Mouse (Mus musculus): ENCODE measurements around the gene Epha6. TPM values are rescaled to one million over a fixed set of nuclear protein-coding genes. Genes with fewer than 3 reads are reported as not detected.
A peak's percentile ranks its signal among the peaks of the same experiment; 100 is the strongest.

Epha6 gene
- total RNA-seq (2021) = not detected

DNA sequence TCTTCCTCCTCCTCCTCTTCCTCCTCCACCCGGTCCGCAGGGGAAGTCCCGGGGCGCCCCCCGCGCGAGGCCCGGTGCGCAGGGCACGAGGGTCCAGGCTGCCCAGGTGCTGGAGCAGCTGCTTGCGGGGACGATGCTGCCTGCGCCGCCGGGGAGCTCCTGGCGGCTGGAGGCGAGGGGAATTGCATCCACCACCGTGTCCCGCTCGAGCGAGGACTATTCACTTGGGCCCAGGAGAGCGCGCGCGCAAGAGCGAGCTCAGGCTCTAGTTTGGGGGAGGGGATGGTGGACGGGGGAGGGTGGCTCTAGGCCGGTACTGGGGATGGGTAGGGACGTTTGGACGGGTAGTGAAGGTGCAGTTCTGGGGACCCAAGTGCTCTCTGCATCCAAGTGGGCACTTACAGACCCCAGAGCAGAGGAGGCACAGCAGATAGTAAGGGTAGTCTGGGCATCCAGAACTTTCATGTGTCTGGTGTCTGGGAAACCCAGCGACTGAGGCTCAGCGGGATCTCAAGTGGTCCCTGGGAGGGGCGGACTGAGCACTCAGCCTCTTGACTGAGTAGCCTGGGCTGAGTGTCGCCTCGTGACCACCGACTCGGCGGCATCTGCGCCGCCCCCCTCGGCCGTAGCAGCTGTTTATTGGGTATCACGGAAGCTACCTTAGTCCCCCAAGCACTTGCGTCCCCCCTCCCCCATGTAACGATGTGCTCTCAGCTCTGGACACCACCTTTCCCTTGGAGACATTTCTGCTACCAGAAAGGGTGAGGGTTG is at the start of gene Epha6:
Epha6 (minus strand) TSS at position 471 of the 771 bp plus-strand sequence.
- no peak for DNase-seq
- intact Hi-C loops (cut with DNase I) = no loop called here

DNA sequence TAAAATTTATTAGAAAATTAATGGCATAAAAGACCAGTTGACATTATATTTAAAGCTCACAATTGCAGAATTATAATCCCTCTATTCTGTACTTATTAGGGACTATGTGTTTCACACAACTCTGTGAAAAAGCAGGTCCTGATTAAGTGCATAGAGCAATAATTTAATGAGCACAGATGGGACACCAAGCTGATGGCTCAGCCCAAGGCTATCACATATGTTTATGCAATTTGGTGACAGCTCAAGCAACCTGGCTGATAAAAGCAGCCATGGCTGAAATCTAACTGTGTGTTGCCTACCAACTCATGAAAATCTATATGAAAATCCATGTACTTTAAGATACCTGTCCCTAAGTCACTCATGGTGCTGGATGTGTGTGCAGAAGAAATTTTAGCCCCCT is 46.4 kb upstream of the Epha6 start:
- no peak for DNase-seq
- intact Hi-C loops (cut with DNase I) = no loop called here

DNA sequence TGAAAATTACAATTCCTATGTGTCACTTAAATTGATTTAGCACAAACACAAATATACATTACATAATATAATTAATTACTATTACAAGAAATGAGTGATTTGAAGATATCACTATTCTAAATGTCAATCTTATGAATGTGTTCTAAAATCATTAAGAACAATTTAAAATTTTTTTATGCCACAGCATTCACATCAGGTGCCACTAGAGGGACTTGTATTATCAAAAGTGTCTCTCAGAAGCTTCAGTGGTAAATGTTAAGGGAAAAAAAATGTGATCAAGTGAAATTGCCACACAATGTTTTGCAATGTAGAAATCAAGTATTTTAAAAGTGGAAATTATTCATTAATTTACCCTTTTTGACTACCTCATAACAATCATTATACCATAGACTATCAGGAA is 22.8 kb upstream of the Epha6 start:
- intact Hi-C loops (cut with DNase I) = no loop called here

DNA sequence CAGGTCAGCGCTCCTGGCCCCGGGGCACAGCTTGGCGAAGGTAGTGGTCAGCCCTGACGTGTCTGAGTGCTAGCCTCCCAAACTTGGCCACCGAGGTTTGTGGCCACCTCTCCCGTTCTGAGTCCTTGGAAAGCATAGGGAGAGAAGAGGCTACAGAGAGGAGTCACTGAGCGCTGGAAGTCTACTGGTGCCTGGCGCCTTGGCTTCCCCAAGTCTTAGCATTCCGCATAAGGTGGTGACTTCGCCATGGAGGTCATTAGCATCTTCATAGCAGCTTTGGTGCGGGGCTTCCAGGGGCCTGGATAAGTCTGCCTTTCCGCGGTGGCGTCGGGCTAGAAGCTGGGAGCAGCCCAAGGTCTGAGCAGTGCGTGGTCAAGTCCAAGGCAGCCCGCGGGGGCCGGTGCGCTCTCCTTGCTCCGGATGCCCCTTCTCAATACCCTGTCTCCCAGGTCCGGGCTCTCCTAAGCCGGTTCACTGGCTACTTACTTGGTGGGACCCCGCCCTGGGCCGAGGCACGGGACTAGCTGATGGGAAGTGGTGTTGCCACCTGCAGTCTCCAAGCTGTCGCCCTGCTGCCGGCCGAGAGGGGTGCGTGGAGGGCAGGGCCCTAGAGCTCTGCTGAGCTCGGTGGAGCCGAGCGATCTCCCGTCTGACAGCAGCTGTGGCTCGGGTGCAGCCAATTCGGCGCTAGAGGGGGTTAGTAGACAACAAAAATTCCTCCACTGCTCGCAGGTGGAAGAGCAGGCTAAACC is 677 bp upstream of the Epha6 start:
- intact Hi-C loops (cut with DNase I) = no loop called here

More for the DNA sequence above, 22.8 kb upstream of the Epha6 start:
- DNase-seq = no peak

DNA sequence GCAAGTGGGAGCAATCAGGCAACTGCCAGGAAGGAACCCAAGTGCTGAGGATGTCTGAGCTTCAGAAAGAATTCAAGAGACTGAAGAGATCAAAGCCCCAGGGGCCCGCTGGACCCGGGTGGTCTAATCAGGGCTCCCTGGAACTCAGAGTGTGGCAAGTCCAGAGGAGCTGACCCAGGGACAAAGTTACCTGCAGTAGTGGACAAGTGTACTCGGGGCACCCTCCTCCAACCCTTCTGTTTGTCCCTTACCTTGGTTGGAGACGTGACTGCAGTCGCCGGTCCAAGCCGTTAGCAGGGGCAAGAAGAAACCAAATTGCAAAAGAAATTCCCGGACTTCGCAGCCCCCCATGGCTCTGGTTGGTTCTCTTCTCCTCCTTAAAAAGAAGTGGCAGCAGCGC is 718 bp downstream of the Epha6 start:
- DNase-seq = no peak
- intact Hi-C loops (cut with DNase I) = no loop called here

More for the DNA sequence above, 677 bp upstream of the Epha6 start:
- no peak for DNase-seq

DNA sequence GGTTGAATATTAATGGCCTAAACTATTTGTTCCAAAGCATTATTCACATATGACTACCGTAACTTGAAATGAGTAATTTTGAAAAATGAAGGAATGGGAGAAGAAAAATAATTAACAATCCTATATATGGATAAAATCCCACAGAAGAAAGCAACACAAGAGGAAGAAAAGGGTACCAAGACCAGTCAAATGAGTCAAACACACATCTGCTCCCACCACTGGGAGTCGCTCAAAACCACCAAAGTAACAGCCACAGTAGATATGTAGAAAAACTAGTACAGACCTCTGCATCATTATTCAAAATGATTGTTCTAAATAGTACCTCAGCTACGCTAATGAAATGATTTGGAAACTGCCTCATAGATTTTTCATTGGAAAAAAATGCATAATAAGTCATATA is 20.0 kb downstream of the Epha6 start:
- no peak for DNase-seq
- intact Hi-C loops (cut with DNase I) = no loop called here

DNA sequence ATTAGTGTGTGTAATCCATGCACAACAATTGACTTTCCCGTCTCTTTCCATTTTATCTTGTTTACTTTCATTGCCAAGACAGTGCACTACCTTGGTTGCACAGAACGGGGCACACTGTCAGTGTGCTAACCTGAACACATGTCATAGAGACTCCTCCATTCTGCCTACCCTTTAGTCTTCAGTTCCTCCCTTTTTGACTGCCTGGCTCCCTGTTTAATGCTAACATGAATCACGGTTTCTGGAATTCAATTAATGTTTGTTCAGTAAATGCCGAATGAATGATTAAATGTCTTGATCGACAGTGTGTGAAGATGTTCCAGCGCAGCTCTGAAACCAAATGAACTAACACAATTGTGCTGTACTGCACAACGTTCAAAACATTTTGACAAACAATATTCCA is 20.6 kb downstream of the Epha6 start:
- DNase-seq = no peak
- intact Hi-C loops (cut with DNase I) = no loop called here

DNA sequence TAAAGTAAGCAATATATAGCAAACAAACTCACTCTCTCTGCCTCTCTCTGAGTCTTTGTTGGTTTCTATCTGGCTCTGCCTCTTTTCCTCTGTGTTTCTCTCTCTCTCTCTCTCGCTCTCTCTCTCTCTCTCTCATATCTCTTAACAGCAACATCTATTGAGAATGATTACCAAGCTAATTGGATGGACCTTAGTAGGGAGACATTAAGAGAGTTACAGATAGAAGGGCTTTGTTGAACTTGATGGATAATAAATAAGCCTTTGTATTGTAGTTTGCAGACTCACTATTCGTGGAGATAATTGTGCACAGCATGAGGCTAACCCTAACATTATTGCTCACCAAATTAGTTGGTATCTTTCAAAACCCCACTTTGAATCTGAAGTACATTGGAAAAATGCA is 34.8 kb downstream of the Epha6 start:
- DNase-seq = no peak
- intact Hi-C loops (cut with DNase I) = no loop called here

DNA sequence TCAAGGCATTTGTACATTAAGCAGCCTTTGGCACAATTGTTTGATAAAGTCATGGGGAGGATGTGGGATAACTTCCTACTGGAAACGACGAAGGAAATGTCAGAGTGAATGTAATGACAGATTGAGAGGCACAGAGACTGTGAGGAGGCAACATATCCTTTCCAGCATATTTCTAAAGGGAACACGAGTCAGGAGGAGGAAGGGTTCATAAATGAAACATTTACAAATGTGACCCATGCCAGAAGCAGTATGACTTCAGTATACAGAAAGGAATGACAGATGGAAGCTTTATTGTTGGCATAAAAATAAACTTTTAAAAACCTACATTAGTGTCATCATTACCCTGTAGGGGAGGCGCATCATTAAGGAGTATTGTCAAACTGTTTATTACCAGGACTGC is 60.9 kb downstream of the Epha6 start:
- no peak for DNase-seq
- intact Hi-C loops (cut with DNase I) = no loop called here

DNA sequence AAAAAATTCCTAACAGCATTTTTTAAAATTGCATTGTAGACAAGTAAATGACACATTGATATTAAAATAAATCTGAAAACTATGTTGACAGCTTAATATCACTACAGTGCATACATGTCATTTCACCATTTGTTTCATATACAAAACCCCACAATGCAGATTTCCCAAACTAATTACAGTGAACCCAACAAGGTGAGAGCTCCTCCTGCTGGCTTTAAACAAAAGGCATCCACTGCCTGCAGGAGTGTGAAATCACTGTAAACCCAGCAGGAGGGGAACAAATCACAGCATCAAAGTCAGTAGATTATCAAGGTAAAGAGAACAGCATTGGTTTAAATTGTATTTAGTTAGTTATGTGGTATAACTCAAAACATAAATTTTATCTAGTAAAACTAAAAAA is 67.1 kb downstream of the Epha6 start:
- no peak for DNase-seq
- intact Hi-C loops (cut with DNase I) = no loop called here

DNA sequence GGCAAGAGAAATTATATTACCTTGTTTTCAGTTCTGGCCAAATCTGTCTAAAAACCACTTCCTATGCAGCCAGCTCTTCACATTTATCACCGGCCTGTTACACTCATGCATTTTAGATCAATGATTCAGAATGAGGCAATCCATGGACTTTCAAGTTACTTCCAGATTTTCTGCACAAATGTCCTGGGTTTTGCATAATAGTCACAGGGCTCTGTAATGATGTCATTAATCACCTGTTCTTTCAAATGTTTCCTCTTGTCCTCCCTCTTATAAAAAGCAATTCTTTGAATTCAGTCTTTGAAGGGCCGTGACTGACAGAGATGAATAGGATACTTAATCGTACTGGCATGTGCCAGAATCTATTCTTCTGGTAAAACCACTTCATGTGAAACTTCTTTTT is 95.6 kb downstream of the Epha6 start:
- no peak for DNase-seq
- intact Hi-C loops (cut with DNase I) = no loop called here

DNA sequence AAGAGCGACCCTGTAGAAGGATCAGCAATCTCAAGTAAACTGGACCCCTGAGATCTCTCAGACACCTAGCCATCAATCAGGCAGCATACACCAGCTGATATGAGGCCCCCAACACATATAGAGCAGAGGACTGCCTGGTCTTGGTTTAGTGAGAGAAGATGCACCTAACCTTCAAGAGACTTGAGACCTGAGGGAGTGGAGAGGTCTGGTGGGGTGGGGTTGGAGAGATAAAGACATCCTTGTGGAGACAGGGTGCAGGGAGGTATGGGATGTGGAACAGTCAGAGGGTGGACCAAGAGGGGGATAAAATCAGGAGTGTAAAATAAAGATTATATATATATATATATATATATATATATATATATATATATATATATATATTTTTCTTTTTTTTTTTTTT is 105.8 kb downstream of the Epha6 start:
- intact Hi-C loops (cut with DNase I) = no loop called here
- DNase-seq = no peak

DNA sequence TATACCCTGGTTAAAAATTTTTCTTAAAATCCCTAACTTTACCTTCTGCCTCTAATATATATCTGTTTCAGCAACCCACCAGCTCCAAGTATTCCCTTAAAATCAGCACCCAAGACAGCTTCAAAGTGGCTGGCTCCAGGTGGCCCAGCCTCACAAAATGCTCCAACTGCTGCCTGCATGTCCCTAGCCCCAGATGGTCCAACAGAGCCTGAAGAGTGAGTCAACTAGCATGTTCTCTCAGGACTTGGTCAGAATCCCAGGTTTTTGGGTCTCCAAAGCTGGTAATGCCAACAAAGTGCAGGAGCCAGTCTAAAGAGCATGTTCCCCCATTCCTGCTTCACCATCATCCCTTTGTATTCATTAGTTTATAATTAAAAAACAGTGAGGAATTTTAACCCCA is 129.6 kb downstream of the Epha6 start:
- DNase-seq = no peak
- intact Hi-C loops (cut with DNase I) = no loop called here

DNA sequence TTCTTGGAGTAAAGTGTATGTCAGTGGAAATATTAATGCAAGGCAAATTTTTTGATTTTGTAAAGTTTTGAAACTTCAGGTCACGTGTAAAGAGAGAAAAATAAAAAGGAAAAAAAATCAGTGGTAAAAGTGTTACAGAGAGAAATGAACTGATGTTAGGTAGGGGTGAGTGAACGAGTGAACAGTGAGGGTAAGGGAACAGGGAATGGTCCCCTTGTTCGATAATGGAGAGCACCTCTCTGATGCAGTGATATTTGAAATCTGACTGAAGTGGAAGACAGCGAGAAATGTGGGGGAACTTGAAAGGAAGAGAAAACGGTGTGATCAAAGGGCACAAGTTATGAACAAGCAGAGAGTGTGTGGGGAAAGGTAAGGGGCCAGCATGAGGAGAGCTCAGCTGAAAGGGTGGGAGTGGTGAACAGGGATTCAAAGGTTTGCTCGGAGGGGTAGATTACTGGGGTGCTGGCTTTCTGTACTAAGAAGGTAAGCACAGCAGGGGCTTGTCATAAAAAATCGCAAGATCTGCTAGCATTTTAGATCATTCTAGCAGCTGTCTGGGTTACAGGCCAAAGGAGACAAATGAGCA is 137.0 kb downstream of the Epha6 start:
- no peak for DNase-seq
- intact Hi-C loops (cut with DNase I) = no loop called here

DNA sequence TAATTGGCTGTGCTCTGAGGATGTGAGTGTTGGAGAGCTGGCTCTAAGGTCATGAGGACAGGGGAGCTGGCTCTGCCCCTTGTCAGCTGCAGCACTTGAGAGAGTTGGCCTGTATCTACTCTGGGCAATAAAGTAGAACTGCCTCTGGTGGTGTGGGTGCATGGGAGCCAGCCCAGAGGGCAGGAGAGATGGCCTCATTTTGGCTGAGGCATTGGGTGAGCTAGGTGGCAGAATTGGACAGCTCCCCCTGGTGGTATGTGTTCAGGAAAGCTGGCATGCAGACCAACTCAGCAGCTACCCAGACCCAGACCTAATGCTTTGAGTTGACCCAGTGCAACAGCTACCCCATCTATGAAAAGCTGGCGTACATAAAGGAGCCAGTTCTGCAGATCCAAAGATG is 170.0 kb downstream of the Epha6 start:
- peak in 1 of 2 experiments; percentile 4 for DNase-seq
- intact Hi-C loops (cut with DNase I) = no loop called here

DNA sequence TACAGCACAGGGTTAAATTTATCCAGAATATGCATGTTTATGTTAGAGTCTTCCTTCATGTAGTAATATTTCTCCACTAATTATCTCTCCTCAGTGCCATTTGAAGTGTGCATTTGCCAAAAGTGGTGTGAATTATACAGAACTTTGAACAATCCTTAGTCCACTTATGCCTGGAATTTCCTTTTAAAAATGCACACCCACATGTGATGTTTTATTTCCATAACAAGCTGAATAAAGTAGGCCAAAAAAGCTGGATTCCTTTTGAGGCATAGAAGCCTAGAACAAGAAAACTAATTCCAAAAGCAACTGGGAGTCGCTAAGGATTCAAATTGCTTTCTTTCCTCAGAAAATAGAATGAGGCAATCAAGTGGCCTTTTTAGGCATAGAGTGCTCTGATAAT is 171.1 kb downstream of the Epha6 start:
- intact Hi-C loops (cut with DNase I) = no loop called here
- DNase-seq = no peak

DNA sequence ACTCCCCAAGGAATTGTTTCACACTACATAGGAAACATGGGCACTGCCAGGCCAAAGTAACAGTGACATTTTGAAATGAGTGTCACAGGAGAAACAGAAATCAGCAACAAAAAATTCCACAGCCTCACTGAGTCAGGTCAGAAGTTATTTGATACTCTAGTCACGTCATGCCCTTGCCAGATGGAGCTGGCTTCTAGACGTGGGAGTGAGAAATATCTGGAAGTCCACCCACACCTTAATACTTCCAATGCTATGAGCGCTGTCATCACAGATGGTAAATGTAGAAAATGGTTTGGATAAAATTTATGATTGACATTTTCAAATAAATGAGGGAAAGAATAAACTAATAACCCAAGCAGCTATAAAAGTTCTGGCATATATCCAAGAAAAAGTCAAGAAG is 210.0 kb downstream of the Epha6 start:
- DNase-seq = no peak
- intact Hi-C loops (cut with DNase I) = no loop called here

DNA sequence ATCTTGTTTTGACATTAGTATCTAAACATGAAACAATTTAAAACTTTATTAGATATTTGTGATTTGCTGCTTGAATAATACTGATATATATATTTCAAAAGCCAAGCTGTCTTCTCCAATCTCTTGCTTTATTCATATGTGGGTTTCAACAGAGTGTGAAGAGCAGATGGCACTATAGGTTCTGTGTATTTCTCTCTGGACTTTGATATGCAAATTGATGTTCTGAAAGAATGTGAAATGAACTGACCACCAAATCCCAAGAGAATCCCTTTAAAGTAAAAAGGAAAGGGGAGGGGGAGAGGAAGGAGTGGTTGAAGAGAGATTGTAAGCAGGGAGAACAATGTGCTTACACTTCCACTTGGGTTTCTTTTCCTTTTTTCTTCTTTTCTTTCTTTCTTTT is 212.4 kb downstream of the Epha6 start:
- intact Hi-C loops (cut with DNase I) = no loop called here
- no peak for DNase-seq

DNA sequence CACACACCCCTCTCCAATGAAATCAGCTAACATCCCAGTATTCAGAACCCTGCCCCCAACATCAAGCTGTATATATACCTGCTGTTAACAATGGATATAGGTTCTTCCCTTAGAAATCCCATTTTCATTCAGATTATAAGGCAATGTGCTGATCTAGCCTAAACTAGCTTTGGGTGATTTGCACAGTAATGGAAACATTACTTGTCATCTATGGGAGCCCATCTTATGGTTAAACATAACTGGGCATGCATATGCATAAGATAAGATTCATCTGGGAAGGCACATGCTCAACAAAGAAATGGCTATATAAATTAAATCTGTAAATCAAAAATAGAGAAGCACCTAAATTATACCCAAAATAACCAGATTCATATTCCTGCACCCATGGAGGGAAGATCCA is 230.2 kb downstream of the Epha6 start:
- DNase-seq = no peak
- intact Hi-C loops (cut with DNase I) = no loop called here

DNA sequence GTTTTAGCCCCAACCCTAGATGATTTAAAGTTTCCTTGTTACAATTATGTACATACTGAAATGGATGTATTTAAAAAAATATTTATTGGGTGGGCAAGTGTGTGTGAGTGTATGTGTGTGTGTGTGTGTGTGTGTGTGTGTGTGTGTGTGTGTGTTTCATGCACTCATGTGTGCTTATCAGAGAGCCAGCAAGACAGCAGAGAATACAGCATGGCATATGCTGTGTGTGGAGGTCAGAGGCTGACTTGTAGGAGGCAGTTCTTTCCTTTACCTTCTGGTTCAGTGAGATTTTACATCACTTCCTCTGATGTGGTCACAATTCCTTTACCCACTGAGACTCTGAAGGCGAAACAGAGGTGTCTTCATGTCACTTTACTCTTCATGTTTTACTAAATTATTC is 321.4 kb downstream of the Epha6 start:
- no peak for DNase-seq
- intact Hi-C loops (cut with DNase I) = no loop called here

DNA sequence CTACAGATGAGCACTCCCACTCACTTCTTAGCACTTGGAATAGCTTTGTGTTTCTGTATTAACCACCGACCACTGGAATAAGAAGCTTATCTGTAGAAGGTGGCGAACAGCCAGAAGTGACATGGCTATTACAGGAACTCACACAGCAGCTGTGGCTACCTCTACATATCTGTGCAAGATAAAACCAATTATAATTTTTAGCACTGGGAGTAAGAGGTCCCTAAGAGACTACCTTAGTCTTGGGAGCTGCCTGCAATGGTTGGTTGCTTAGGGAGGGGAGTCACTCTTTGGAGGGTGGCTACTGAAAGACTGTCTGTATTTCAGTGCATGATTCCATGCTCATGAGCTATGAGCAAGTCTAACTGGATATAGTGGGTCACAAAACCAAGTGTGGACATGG is 331.2 kb downstream of the Epha6 start:
- DNase-seq = no peak
- intact Hi-C loops (cut with DNase I) = no loop called here
